Mouse (Mus musculus) CH12.LX (cell line): ENCODE data around the gene Elavl4. TPM values are rescaled to one million over a fixed set of nuclear protein-coding genes. Genes with fewer than 3 reads are reported as not detected.

Source experiments
- DNase-seq: peaks from one replicate; pipeline ENCODE4 v3.0.0-alpha.2; 2013; ENCODE audit errors: extremely low read depth
- H3K27ac ChIP-seq: 2 replicates; pipeline ENCODE4 v1.5.1; 2012; ENCODE audit warnings: low read depth, mild to moderate bottlenecking, control low read depth, moderate library complexity; ENCODE audit not compliant: insufficient read depth
- H3K27me3 ChIP-seq: replicated peaks from 2 replicates; pipeline ENCODE3; 2012; ENCODE audit warnings: inconsistent platforms
- H3K36me3 ChIP-seq, 2 experiments: replicated peaks in 1 of 2; 2 replicates each; pipeline versions ENCODE3 to v1.6.1; 2012; ENCODE audit warnings: inconsistent platforms in 1 of 2, low read length in 1 of 2, mild to moderate bottlenecking in 1 of 2, mixed read lengths in 1 of 2, moderate library complexity in 1 of 2; ENCODE audit not compliant: control insufficient read depth in 1 of 2, insufficient read depth in 1 of 2
- H3K4me1 ChIP-seq, 2 experiments: 2 replicates each; pipeline ENCODE4 v1.6.1; 2012; ENCODE audit warnings: inconsistent platforms in 1 of 2, moderate library complexity in 1 of 2; ENCODE audit not compliant: insufficient read depth in 2 of 2, control insufficient read depth in 1 of 2
- H3K4me2 ChIP-seq: 2 replicates; pipeline ENCODE4 v1.6.1; 2012; ENCODE audit warnings: low read depth, mild to moderate bottlenecking, control low read depth; ENCODE audit not compliant: poor library complexity, insufficient read depth, severe bottlenecking
- H3K4me3 ChIP-seq, 3 experiments: fragments of 150-350 bp in 1 of 3; sonication (generic) in 1 of 3; replicated peaks in 1 of 3; 2 replicates each; pipeline versions ENCODE3 to v1.5.1; 2011 to 2012; ENCODE audit warnings: low read depth in 2 of 3, low read length in 2 of 3, mild to moderate bottlenecking in 2 of 3, moderate library complexity in 2 of 3, control low read depth in 1 of 3, improper control_type of control experiment in 1 of 3, inconsistent platforms in 1 of 3, mixed read lengths in 1 of 3; ENCODE audit not compliant: poor library complexity in 1 of 3
- H3K79me2 ChIP-seq: replicated peaks from 2 replicates; pipeline ENCODE4 v1.6.1; 2012; ENCODE audit warnings: mild to moderate bottlenecking, moderate library complexity; ENCODE audit not compliant: control insufficient read depth, poor library complexity, insufficient read depth, severe bottlenecking; ENCODE audit errors: extremely low read depth
- H3K9ac ChIP-seq: 2 replicates; pipeline ENCODE4 v1.6.1; 2012; ENCODE audit warnings: low read depth, mild to moderate bottlenecking, control low read depth, moderate library complexity; ENCODE audit not compliant: insufficient read depth
- H3K9me3 ChIP-seq: replicated peaks from 2 replicates; pipeline ENCODE3; 2012; ENCODE audit warnings: low read length, inconsistent platforms, mixed read lengths
- CHD1 ChIP-seq: IDR thresholded peaks from 2 replicates; pipeline ENCODE4 v1.6.1; 2012; ENCODE audit warnings: low read depth, low read length, improper control_type of control experiment, inconsistent platforms
- CHD2 ChIP-seq: IDR thresholded peaks from 2 replicates; pipeline ENCODE4 v1.6.1; 2011; ENCODE audit warnings: low read length, improper control_type of control experiment
- CTCF ChIP-seq, 2 experiments: IDR thresholded peaks in 1 of 2; conservative IDR thresholded peaks in 1 of 2; 2 replicates each; pipeline ENCODE4 v1.5.1; 2011 to 2012; ENCODE audit warnings: low read depth in 2 of 2, low read length in 2 of 2, improper control_type of control experiment in 1 of 2, inconsistent platforms in 1 of 2, mild to moderate bottlenecking in 1 of 2, moderate library complexity in 1 of 2
- ETS1 ChIP-seq: conservative IDR thresholded peaks from 2 replicates; pipeline ENCODE4 v1.6.1; 2012; ENCODE audit warnings: low read depth, mild to moderate bottlenecking, inconsistent platforms, low read length, improper control_type of control experiment, moderate library complexity
- GABPA ChIP-seq: IDR thresholded peaks from 2 replicates; pipeline ENCODE4 v1.6.1; 2012; ENCODE audit warnings: low read depth, low read length, improper control_type of control experiment, inconsistent platforms; ENCODE audit not compliant: insufficient replicate concordance
- HCFC1 ChIP-seq: IDR thresholded peaks from 2 replicates; pipeline ENCODE4 v1.6.1; 2012; ENCODE audit warnings: low read depth, mild to moderate bottlenecking, inconsistent platforms, low read length, improper control_type of control experiment
- IRF4 ChIP-seq: IDR thresholded peaks from 2 replicates; pipeline ENCODE4 v1.6.1; 2014; ENCODE audit warnings: low read depth, mild to moderate bottlenecking, inconsistent platforms, low read length, improper control_type of control experiment
- MAX ChIP-seq: IDR thresholded peaks from 2 replicates; pipeline ENCODE4 v1.6.1; 2011; ENCODE audit warnings: low read length, improper control_type of control experiment
- MXI1 ChIP-seq: IDR thresholded peaks from 2 replicates; pipeline ENCODE4 v1.6.1; 2011; ENCODE audit warnings: mild to moderate bottlenecking, low read depth, low read length, improper control_type of control experiment
- NELFE ChIP-seq: IDR thresholded peaks from 2 replicates; pipeline ENCODE4 v1.6.1; 2011; ENCODE audit warnings: low read depth, low read length, improper control_type of control experiment
- POLR2A ChIP-seq: IDR thresholded peaks from 2 replicates; pipeline ENCODE4 v1.6.1; 2011; ENCODE audit warnings: low read depth, mild to moderate bottlenecking, improper control_type of control experiment, low read length
- POLR2AphosphoS2 ChIP-seq: IDR thresholded peaks from 2 replicates; pipeline ENCODE4 v1.6.1; 2011; ENCODE audit warnings: low read depth, low read length, improper control_type of control experiment
- RAD21 ChIP-seq: IDR thresholded peaks from 2 replicates; pipeline ENCODE4 v1.6.1; 2011; ENCODE audit warnings: low read depth, mild to moderate bottlenecking, low read length, improper control_type of control experiment, moderate library complexity
- SMC3 ChIP-seq: IDR thresholded peaks from 2 replicates; pipeline ENCODE4 v1.6.1; 2011; ENCODE audit warnings: low read depth, low read length, improper control_type of control experiment
- UBTF ChIP-seq: IDR thresholded peaks from 2 replicates; pipeline ENCODE4 v1.6.1; 2012; ENCODE audit warnings: low read depth, mild to moderate bottlenecking, inconsistent platforms, low read length, improper control_type of control experiment, moderate library complexity
- USF1 ChIP-seq: IDR thresholded peaks from 2 replicates; pipeline ENCODE4 v1.6.1; 2014; ENCODE audit warnings: low read depth, mild to moderate bottlenecking, inconsistent platforms, low read length, improper control_type of control experiment
- ZKSCAN1 ChIP-seq: IDR thresholded peaks from 2 replicates; pipeline ENCODE4 v1.6.1; 2012; ENCODE audit warnings: low read depth, inconsistent platforms, low read length, improper control_type of control experiment, borderline replicate concordance
- dilution Hi-C: fragments of 300-500 bp; cut with MboI; formaldehyde crosslinking; loops from 2 replicates; pipeline ENCODE4 v1.14.3; 2020; ENCODE audit warnings: low sequenced_read_pairs; ENCODE audit not compliant: extremely low pct_unique_long_range_greater_than_20kb, extremely low pct_ligation_motif_present
- in situ Hi-C: fragments of 300-500 bp; cut with MboI; formaldehyde crosslinking; loops from 3 replicates; pipeline ENCODE4 v1.14.3; 2019; ENCODE audit warnings: low sequenced_read_pairs, low pct_ligation_motif_present, low pct_unique_long_range_greater_than_20kb, mixed read lengths
- polyA plus RNA-seq: library from polyadenylated mRNA; unstranded; fragments of >175 nt; gene quantifications from 2 replicates; pipeline ENCODE4 v1.2.1, GENCODE M21; 2012; ENCODE audit warnings: low read depth; ENCODE audit not compliant: insufficient read length
- total RNA-seq, 2 experiments: library from RNA; depleted of rRNA; stranded (reverse); fragments of 300-350 nt in 1 of 2; fragments of >200 nt in 1 of 2; gene quantifications; 2 replicates each; pipeline ENCODE4 v1.2.3; 2012 to 2014

Elavl4 gene
- total and polyA plus RNA-seq, 3 experiments = not detected

DNA sequence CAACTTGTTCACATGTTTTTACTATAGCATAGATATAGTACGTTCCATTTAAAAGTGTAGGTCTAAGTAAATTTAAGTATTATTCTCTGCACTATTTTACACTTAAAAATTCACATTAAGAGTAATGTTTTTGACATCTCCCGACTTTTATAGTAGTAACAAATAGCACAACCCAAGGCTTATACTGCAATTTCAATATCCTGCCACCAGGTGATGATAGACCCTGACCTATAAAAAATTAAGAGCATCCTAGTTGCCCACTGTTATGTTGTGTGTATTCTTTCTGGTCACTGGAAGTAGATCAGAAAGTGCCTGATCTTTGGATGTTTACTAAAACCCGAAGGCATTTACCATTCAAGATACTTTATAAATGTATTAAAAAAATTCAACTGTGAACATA is 55.9 kb downstream of the Elavl4 start:
- TF ChIP-seq CHD1 (no peak), NELFE (no peak), CHD2 (no peak), ETS1 (no peak), POLR2A (no peak), USF1 (no peak), SMC3 (peak; percentile 7; the same call in 1 of the 2 replicates), RAD21 (peak; percentile 7), ZKSCAN1 (no peak), HCFC1 (no peak), GABPA (no peak), CTCF (conservative IDR thresholded peaks at IDR 0.05 in 1 of 2, IDR thresholded peaks at IDR 0.05 in 1 of 2; ENCODE audit: low read depth in 2 of 2, low read length in 2 of 2) (peak in 1 of 2 experiments; percentile 38; a peak in 2 of 4 replicates), POLR2AphosphoS2 (no peak), UBTF (no peak), IRF4 (no peak)
- TF ChIP-seq, all 38 proteins: peak for 3
- dilution Hi-C loops (no loop called here), in situ Hi-C loops (no loop called here)
- H3K36me3 ChIP-seq = no peaks in the 10 kb centered on the region
- no peak overlapping the region for H3K27ac ChIP-seq
- H3K27me3 ChIP-seq = peaks cover 2% of the 10 kb centered on the region
- no peak overlapping the region for H3K4me2 ChIP-seq
- H3K79me2 ChIP-seq = no peaks in the 10 kb centered on the region
- H3K4me1 ChIP-seq = no peaks in the 10 kb centered on the region
- no peak for DNase-seq
- no peaks in the 10 kb centered on the region for H3K9me3 ChIP-seq
- H3K4me3 ChIP-seq = no peak overlapping the region
- no peak overlapping the region for H3K9ac ChIP-seq

DNA sequence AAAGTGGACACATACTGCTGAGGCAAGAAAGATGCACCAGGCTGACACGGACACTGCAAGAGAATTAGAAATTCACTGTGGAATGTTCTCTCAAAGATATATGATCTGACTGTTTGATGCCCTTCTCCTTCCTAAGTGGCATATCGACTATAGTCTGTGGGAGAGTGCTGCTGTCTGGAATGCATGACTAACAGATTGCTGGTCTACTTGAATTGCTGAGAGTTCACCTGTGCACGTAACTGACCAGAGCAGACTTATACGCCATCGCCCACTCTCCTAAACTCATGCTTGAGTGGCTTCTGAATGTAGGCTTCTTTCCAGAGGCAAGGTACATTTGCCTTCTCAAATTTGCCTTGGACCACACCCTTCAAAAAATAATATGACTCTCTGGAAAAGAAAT is 58.5 kb downstream of the Elavl4 start:
- H3K4me3 ChIP-seq = no peak overlapping the region
- H3K4me1 ChIP-seq = no peaks in the 10 kb centered on the region
- TF ChIP-seq GABPA (no peak), ETS1 (no peak), USF1 (no peak), SMC3 (no peak), MXI1 (no peak), CHD1 (no peak), RAD21 (no peak), MAX (no peak)
- in situ Hi-C loops (no loop called here), dilution Hi-C loops (no loop called here)
- no peaks in the 10 kb centered on the region for H3K9me3 ChIP-seq
- peaks cover 2% of the 10 kb centered on the region for H3K27me3 ChIP-seq
- no peak overlapping the region for H3K9ac ChIP-seq
- no peak for DNase-seq
- no peaks in the 10 kb centered on the region for H3K36me3 ChIP-seq
- no peaks in the 10 kb centered on the region for H3K79me2 ChIP-seq
- no peak overlapping the region for H3K4me2 ChIP-seq
- no peak overlapping the region for H3K27ac ChIP-seq
